Mouse (Mus musculus): ENCODE measurements around the gene Ankrd23. TPM values are rescaled to one million over a fixed set of nuclear protein-coding genes. Genes with fewer than 3 reads are reported as not detected.

The Ankrd23 gene
- polyA plus RNA-seq, 1 experiment from 2014 or later, result 19.5 TPM

DNA sequence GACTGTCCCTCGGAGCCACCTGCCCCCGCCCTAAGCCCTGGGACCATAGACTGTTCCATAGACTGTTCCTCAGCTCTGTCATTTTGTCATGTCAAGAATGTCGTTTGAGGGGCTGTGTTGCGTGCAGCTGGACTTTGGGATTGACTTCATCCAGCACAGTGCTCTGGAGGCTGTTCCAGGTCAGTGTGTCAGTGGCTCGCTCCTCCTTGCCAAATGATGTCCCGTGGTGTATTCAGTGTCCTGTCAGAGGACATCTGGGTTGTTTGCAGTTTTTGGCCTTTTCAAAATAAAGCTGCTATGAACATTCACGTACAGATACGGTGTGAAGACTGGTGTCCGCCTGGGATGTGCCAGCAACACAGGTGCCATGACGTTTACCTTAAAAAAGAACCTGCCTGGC lies 9.8 kb downstream of the Ankrd23 start:
- Histone ChIP-seq H3K4me2 (no peak overlapping the region), H3K27me3 (no peaks in the 10 kb centered on the region), H3K9me3 (no peaks in the 10 kb centered on the region), H3K36me3 (peaks cover 46% of the 10 kb centered on the region), H3K4me1 (peaks cover 22% of the 10 kb centered on the region), H3K4me3 (no peak overlapping the region), H3K27ac (no peak overlapping the region), H3K9ac (no peak overlapping the region)
- no peak for ATAC-seq (ENCODE audit: insufficient number of reproducible peaks, low FRiP score, low TSS enrichment, low read depth)
- WGBS, result 87% methylated on average over 10 of the region's 10 CpGs

- Histone ChIP-seq H3K27ac (no peak overlapping the region), H3K9ac (no peak overlapping the region), H3K4me1 (peaks cover 26% of the 10 kb centered on the region), H3K36me3 (peaks cover 47% of the 10 kb centered on the region), H3K4me2 (no peak overlapping the region), H3K4me3 (no peak overlapping the region), H3K9me3 (no peaks in the 10 kb centered on the region), H3K27me3 (no peaks in the 10 kb centered on the region)
- ATAC-seq (ENCODE audit: insufficient number of reproducible peaks, low FRiP score, low TSS enrichment, low read depth), result no peak
- 90% methylated on average over 12 of the region's 12 CpGs for WGBS
These were observed 10.9 kb downstream of the Ankrd23 start for GRCm38 (mm10) chr1:36525774-36526173.

- 76% methylated on average over 5 of the region's 5 CpGs for WGBS
- H3K27ac ChIP-seq, result peak overlapping the region; percentile 22; the same call in 1 of the 2 replicates
These were observed 12.6 kb downstream of the Ankrd23 start for GRCm38 (mm10) chr1:36524058-36524457.

GRCm38 (mm10) chr1:36523332-36524013 lies 13.2 kb downstream of the Ankrd23 start:
- 36% methylated on average over 9 of the region's 9 CpGs for WGBS
- H3K4me2 ChIP-seq, result no peak overlapping the region
- H3K9me3 ChIP-seq, result no peaks in the 10 kb centered on the region
- H3K27me3 ChIP-seq, result no peaks in the 10 kb centered on the region
- ATAC-seq (ENCODE audit: insufficient number of reproducible peaks, low FRiP score, low TSS enrichment, low read depth), result peak; percentile 64
- H3K9ac ChIP-seq, result no peak overlapping the region
- peaks cover 68% of the 10 kb centered on the region for H3K36me3 ChIP-seq
- no peak overlapping the region for H3K4me3 ChIP-seq
- peaks cover 26% of the 10 kb centered on the region for H3K4me1 ChIP-seq
- H3K27ac ChIP-seq, result peak overlapping the region; percentile 72

More at GRCm38 (mm10) chr1:36524058-36524457, 12.6 kb downstream of the Ankrd23 start:
- Histone ChIP-seq H3K4me3 (no peak overlapping the region), H3K9ac (no peak overlapping the region), H3K27me3 (no peaks in the 10 kb centered on the region), H3K4me2 (no peak overlapping the region), H3K4me1 (peaks cover 26% of the 10 kb centered on the region), H3K36me3 (peaks cover 62% of the 10 kb centered on the region), H3K9me3 (no peaks in the 10 kb centered on the region)
- no peak for ATAC-seq (ENCODE audit: insufficient number of reproducible peaks, low FRiP score, low TSS enrichment, low read depth)

GRCm38 (mm10) chr1:36522210-36522609 lies 14.5 kb downstream of the Ankrd23 start:
- WGBS, result 86% methylated on average over 7 of the region's 7 CpGs
- H3K27me3 ChIP-seq, result no peaks in the 10 kb centered on the region
- no peak for ATAC-seq (ENCODE audit: insufficient number of reproducible peaks, low FRiP score, low TSS enrichment, low read depth)
- no peak overlapping the region for H3K4me2 ChIP-seq
- H3K4me1 ChIP-seq, result peaks cover 26% of the 10 kb centered on the region
- H3K9ac ChIP-seq, result no peak overlapping the region
- no peak overlapping the region for H3K4me3 ChIP-seq
- H3K27ac ChIP-seq, result peak overlapping the region; percentile 27; the same call in 1 of the 2 replicates
- H3K36me3 ChIP-seq, result peaks cover 74% of the 10 kb centered on the region
- no peaks in the 10 kb centered on the region for H3K9me3 ChIP-seq

DNA sequence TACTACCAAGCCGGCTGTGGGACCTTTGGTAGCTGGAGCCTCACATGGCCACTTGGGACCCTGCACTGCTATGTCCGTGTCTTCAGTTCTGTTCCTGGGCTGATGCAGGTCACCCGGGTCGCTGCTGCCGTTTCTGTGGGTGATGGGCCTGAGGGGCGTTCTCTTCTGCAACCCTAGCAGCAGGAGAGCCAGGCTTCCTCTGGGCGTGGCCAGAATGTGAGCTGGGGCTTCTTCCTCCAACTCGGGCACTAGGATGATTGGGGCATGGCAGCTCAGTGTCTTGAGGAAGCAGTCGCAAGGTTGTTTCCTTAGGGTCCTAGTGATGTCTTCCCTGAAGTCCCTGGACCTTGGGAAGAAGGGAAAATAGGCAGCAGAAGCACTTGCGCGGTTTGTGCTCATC lies 17.1 kb downstream of the Ankrd23 start:
- peaks cover 71% of the 10 kb centered on the region for H3K36me3 ChIP-seq
- H3K4me1 ChIP-seq, result peaks cover 35% of the 10 kb centered on the region
- no peak for ATAC-seq (ENCODE audit: insufficient number of reproducible peaks, low FRiP score, low TSS enrichment, low read depth)
- WGBS, result 83% methylated on average over 11 of the region's 11 CpGs
- no peak overlapping the region for H3K4me2 ChIP-seq
- H3K27me3 ChIP-seq, result no peaks in the 10 kb centered on the region
- no peak overlapping the region for H3K9ac ChIP-seq
- H3K4me3 ChIP-seq, result no peak overlapping the region
- H3K9me3 ChIP-seq, result no peaks in the 10 kb centered on the region
- H3K27ac ChIP-seq, result no peak overlapping the region

GRCm38 (mm10) chr1:36518259-36518658 lies 18.4 kb downstream of the Ankrd23 start:
- Histone ChIP-seq H3K4me1 (peaks cover 38% of the 10 kb centered on the region), H3K9me3 (no peaks in the 10 kb centered on the region), H3K27ac (no peak overlapping the region), H3K4me3 (no peak overlapping the region), H3K36me3 (peaks cover 61% of the 10 kb centered on the region), H3K27me3 (no peaks in the 10 kb centered on the region), H3K9ac (no peak overlapping the region), H3K4me2 (no peak overlapping the region)
- no peak for ATAC-seq (ENCODE audit: insufficient number of reproducible peaks, low FRiP score, low TSS enrichment, low read depth)
- 83% methylated on average over 3 of the region's 3 CpGs for WGBS

DNA sequence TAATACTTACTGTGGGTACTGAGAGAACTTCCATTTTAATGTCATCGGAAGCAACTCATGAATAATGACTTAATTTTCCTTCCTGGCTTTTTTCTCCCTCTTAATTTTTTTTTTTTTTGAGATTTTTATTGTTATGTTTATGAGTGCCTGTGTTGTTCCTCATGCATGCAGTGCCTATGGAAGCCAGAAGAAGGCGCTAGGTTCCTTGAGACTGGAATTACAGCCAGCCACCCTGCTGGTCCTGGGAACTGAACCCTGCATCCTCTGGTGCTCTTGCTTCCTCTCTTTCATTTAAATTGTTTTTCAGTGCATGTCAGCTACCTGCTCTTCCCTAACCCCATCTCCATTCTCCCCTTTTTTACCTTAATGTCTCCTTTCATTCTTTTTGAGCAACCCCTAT lies 23.0 kb downstream of the Ankrd23 start:
- Histone ChIP-seq H3K4me1 (peaks cover 28% of the 10 kb centered on the region), H3K9me3 (no peaks in the 10 kb centered on the region), H3K27ac (no peak overlapping the region), H3K4me3 (peak overlapping the region; percentile 97), H3K36me3 (peaks cover 20% of the 10 kb centered on the region), H3K4me2 (peak overlapping the region; percentile 83), H3K27me3 (no peaks in the 10 kb centered on the region), H3K9ac (no peak overlapping the region)
- 56% methylated on average over 2 of the region's 2 CpGs for WGBS
- ATAC-seq (ENCODE audit: insufficient number of reproducible peaks, low FRiP score, low TSS enrichment, low read depth), result no peak

GRCm38 (mm10) chr1:36513310-36513709 lies 23.4 kb downstream of the Ankrd23 start:
- Histone ChIP-seq H3K36me3 (peaks cover 16% of the 10 kb centered on the region), H3K4me3 (peak overlapping the region; percentile 97), H3K9ac (peak overlapping the region; percentile 76; the same call in 1 of the 2 replicates), H3K27me3 (no peaks in the 10 kb centered on the region), H3K4me2 (peak overlapping the region; percentile 83), H3K9me3 (no peaks in the 10 kb centered on the region), H3K27ac (no peak overlapping the region), H3K4me1 (peaks cover 28% of the 10 kb centered on the region)
- WGBS, result 6% methylated on average over 1 of the region's 1 CpGs
- ATAC-seq (ENCODE audit: insufficient number of reproducible peaks, low FRiP score, low TSS enrichment, low read depth), result no peak

- H3K27ac ChIP-seq, result peak overlapping the region; percentile 100
- H3K4me1 ChIP-seq, result peaks cover 28% of the 10 kb centered on the region
- H3K4me2 ChIP-seq, result peak overlapping the region; percentile 83
- peak overlapping the region; percentile 76 for H3K9ac ChIP-seq
- 1% methylated on average over 16 of the region's 16 CpGs for WGBS
- H3K4me3 ChIP-seq, result peak overlapping the region; percentile 97
- no peak for ATAC-seq (ENCODE audit: insufficient number of reproducible peaks, low FRiP score, low TSS enrichment, low read depth)
- H3K27me3 ChIP-seq, result no peaks in the 10 kb centered on the region
- no peaks in the 10 kb centered on the region for H3K9me3 ChIP-seq
- peaks cover 12% of the 10 kb centered on the region for H3K36me3 ChIP-seq
These were observed 23.8 kb downstream of the Ankrd23 start for GRCm38 (mm10) chr1:36512966-36513280.

GRCm38 (mm10) chr1:36512089-36512965 lies 24.4 kb downstream of the Ankrd23 start:
- no peaks in the 10 kb centered on the region for H3K27me3 ChIP-seq
- WGBS, result 0% methylated on average over 95 of the region's 126 CpGs
- ATAC-seq (ENCODE audit: insufficient number of reproducible peaks, low FRiP score, low TSS enrichment, low read depth), result peak; percentile 65
- H3K4me1 ChIP-seq, result peaks cover 28% of the 10 kb centered on the region
- peak overlapping the region; percentile 76 for H3K9ac ChIP-seq
- peaks cover 17% of the 10 kb centered on the region for H3K36me3 ChIP-seq
- H3K9me3 ChIP-seq, result no peaks in the 10 kb centered on the region
- H3K27ac ChIP-seq, result peak overlapping the region; percentile 100
- peak overlapping the region; percentile 97 for H3K4me3 ChIP-seq
- peak overlapping the region; percentile 83 for H3K4me2 ChIP-seq

Measured in limb, embryonic 15.5 days (tissue).